Mouse (Mus musculus): ENCODE measurements at regions not wholly inside any gene's neighbourhood (a gene's known extent, or its start where the extent isn't known, plus 50 kb on each side); places are given as distances from the start of the nearest gene placed in this dataset.

DNA sequence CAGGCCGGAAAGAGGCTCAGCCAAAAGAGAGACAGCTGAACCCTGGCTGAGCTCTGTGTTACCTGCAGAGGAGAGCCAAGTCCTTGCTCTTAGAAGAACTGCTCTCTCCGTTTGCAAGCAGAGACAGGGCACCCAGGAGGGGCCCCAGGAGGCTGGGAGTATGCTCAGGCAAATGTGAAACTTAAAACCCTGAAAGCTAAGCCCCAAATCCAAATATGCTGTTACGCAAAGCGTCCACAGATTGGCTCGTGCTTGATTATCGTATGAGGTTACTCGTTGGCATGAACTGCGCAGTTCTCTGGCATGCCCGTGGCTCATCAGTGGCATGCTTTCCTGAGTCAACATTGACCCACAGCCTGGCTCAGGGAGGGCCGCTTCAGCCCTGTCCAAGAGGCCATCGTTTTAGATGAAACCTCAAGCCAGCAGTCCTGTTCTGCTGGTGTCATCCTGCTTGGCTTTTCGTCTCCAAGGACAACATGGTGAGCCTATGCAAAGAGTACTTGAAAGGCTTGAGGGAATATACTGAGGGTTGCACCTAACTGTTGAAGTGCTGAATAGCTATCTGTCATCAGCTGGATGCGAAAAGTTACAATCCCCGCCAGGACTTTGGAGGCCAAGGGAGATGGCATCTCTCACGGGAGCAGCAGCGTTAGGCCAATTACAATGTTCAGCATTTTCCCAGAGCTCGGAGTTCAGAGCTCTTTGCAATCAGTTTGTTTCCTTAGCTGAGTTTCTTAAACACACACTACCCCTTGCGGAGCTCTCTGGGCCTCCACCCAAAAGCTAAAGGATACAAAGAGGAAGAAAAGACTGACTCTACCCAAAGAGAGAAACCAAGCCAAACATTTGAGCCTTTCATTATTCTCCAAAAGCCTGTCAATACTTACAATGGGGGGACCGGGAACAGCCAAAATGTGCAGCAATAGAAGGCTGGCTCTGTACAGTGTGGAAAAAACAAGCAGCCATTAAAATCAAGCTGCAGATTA lies 120.8 kb upstream of the Smim15 start:
- H3K4me1 ChIP-seq, result peaks cover 11% of the 10 kb centered on the region
- H3K27me3 ChIP-seq, result no peaks in the 10 kb centered on the region
- H3K9me3 ChIP-seq, result no peaks in the 10 kb centered on the region
- H3K36me3 ChIP-seq, result no peaks in the 10 kb centered on the region
- H3K4me2 ChIP-seq, result 0 out of 2 replicates have a peak overlapping the region, but pooled peaks have one; percentile 3
- H3K9ac ChIP-seq, result no peak overlapping the region
- 0 out of 2 replicates have a peak overlapping the region, but pooled peaks have one; percentile 18 for H3K27ac ChIP-seq
- H3K4me3 ChIP-seq, result no peak overlapping the region
- WGBS, result 51% methylated on average over 19 of the region's 19 CpGs
- ATAC-seq (ENCODE audit: insufficient number of reproducible peaks, low FRiP score, low TSS enrichment, low read depth), result no peak

GRCm38 (mm10) chr13:107919403-107919802 lies 124.8 kb upstream of the Smim15 start:
- no peak overlapping the region for H3K9ac ChIP-seq
- no peak for ATAC-seq (ENCODE audit: insufficient number of reproducible peaks, low FRiP score, low TSS enrichment, low read depth)
- H3K4me2 ChIP-seq, result no peak overlapping the region
- 74% methylated on average over 3 of the region's 3 CpGs for WGBS
- H3K4me1 ChIP-seq, result peaks cover 11% of the 10 kb centered on the region
- no peak overlapping the region for H3K4me3 ChIP-seq
- H3K27ac ChIP-seq, result no peak overlapping the region
- H3K36me3 ChIP-seq, result no peaks in the 10 kb centered on the region
- H3K27me3 ChIP-seq, result no peaks in the 10 kb centered on the region
- H3K9me3 ChIP-seq, result no peaks in the 10 kb centered on the region

DNA sequence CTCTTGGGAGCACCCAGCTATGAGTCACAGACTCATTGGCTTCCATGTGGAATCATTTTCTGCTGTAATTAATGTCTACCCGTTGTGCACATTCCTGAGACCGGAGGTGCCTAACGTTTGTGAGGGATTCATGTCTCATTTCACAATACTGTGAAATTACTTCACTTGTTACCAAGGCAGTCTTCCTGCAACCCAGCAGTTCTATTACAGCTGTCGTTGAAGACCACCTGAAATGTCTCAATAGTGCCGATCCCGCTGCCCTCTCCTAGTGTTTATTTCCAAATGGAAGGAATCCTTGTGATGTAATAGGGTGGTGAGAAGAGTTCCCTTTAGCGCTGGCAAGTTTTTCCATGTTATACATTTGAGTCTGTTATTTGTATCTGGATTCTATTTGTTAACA lies 125.8 kb upstream of the Smim15 start:
- no peak for ATAC-seq (ENCODE audit: insufficient number of reproducible peaks, low FRiP score, low TSS enrichment, low read depth)
- Histone ChIP-seq H3K9ac (no peak overlapping the region), H3K27ac (no peak overlapping the region), H3K4me3 (no peak overlapping the region), H3K4me2 (no peak overlapping the region), H3K9me3 (no peaks in the 10 kb centered on the region), H3K4me1 (peaks cover 6% of the 10 kb centered on the region), H3K27me3 (no peaks in the 10 kb centered on the region), H3K36me3 (no peaks in the 10 kb centered on the region)
- 63% methylated on average over 7 of the region's 7 CpGs for WGBS

DNA sequence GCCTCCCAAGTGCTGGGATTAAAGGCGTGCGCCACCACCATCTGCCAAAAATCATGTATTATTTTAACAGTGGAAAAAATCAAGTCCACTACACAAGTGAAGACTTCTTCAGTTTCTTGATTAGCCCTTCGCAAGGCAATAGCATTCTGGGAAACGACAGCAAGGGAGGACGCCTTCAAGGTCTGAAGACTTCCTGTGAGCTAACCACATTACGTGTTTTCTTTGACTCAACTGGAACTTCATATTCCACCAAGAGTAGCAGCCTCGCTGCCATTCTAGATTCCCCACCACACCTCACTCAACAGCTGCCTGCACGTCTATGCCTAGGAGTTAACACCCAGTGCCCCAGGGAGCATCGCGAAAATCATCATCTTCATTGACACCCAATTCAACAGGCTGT lies 126.2 kb upstream of the Smim15 start:
- no peak overlapping the region for H3K27ac ChIP-seq
- H3K9me3 ChIP-seq, result no peaks in the 10 kb centered on the region
- no peak overlapping the region for H3K4me3 ChIP-seq
- peaks cover 2% of the 10 kb centered on the region for H3K4me1 ChIP-seq
- no peaks in the 10 kb centered on the region for H3K36me3 ChIP-seq
- 79% methylated on average over 10 of the region's 10 CpGs for WGBS
- H3K27me3 ChIP-seq, result no peaks in the 10 kb centered on the region
- no peak overlapping the region for H3K4me2 ChIP-seq
- no peak for ATAC-seq (ENCODE audit: insufficient number of reproducible peaks, low FRiP score, low TSS enrichment, low read depth)
- H3K9ac ChIP-seq, result no peak overlapping the region

DNA sequence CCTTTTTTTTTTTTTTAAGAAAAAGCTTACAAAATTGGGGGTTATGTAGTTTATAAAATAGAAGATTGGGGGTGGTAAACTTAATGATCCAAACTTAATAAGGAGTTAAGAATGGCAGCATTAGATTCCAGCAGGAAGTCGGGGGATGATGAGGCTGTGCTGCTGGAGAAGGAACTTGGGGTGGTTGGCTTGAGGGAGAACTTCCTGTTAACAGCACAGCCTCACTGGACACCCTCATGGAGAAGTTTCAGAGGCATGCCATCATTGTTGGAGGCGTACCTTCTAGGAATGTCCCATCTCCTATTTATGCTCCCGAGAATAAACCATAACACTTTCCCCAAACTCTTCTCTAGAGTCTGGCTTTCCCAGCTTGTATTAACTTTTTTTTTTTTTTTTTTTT lies 126.7 kb upstream of the Smim15 start:
- Histone ChIP-seq H3K4me3 (no peak overlapping the region), H3K9ac (no peak overlapping the region), H3K4me2 (no peak overlapping the region), H3K4me1 (no peaks in the 10 kb centered on the region), H3K27me3 (no peaks in the 10 kb centered on the region), H3K36me3 (no peaks in the 10 kb centered on the region), H3K9me3 (no peaks in the 10 kb centered on the region), H3K27ac (no peak overlapping the region)
- 85% methylated on average over 3 of the region's 3 CpGs for whole genome bisulfite sequencing
- ATAC-seq (ENCODE audit: insufficient number of reproducible peaks, low FRiP score, low TSS enrichment, low read depth), result no peak

DNA sequence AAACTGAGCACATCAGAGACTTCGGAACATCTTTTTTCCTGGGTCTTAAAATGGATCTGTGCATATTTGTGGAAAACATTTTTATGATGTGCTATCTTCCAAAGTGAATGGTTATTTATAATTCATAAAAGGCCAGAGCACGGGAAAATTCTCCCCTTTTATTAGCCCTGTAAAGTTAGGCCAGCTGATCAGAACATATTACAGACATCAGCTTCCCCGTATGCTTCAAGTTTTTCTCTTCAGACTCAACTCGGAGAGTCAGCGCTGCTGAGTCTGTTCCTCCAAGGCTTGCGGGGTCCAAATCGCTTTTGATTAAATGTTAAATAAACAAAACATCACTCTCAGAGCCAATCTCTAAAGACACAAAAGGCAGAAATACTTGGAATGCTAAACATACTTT lies 134.1 kb upstream of the Smim15 start:
- H3K27ac ChIP-seq, result no peak overlapping the region
- no peak overlapping the region for H3K4me3 ChIP-seq
- no peaks in the 10 kb centered on the region for H3K9me3 ChIP-seq
- 23% methylated on average over 7 of the region's 7 CpGs for WGBS
- no peak for ATAC-seq (ENCODE audit: insufficient number of reproducible peaks, low FRiP score, low TSS enrichment, low read depth)
- no peak overlapping the region for H3K9ac ChIP-seq
- H3K4me1 ChIP-seq, result peaks cover 15% of the 10 kb centered on the region
- H3K36me3 ChIP-seq, result no peaks in the 10 kb centered on the region
- peak overlapping the region; percentile 4; the same call in 1 of the 2 replicates for H3K4me2 ChIP-seq
- H3K27me3 ChIP-seq, result no peaks in the 10 kb centered on the region

DNA sequence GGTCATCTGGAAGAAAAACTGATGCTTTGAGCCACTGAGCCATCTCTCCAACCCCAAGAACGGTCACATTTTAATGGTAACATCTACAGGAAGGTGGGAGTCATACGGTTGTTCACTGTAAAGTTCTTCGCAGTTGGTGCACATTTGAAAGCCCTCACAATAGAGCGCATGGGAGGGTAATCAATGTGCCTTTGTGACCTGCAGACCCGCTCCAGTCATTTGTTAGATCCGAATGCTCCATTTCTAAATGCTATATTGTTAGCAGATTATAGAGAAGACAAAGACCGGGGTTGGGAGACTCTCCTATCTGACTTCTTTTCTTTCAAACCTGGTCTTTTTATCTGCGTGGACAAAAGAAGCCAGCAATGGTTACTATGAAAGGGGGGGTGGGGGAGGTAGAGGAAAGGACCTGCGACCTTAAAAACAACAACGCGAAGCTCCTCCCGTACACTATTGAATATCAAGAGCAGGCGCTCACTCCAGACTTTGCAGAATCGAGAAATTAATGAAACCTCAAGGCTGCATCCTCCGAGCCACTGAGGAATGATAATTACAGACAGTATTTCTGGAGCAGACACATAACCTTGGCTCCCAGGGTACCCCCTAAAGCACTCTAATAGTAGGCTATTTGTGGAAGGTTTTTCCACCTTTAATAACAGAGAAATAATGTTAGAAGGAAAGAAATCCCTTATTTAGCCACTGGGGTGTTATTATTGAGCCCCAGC lies 134.7 kb upstream of the Smim15 start:
- 60% methylated on average over 15 of the region's 15 CpGs for WGBS
- H3K27ac ChIP-seq, result 0 out of 2 replicates have a peak overlapping the region, but pooled peaks have one; percentile 18
- no peak for ATAC-seq (ENCODE audit: insufficient number of reproducible peaks, low FRiP score, low TSS enrichment, low read depth)
- H3K4me2 ChIP-seq, result peak overlapping the region; percentile 4; the same call in 1 of the 2 replicates
- H3K27me3 ChIP-seq, result no peaks in the 10 kb centered on the region
- H3K4me3 ChIP-seq, result no peak overlapping the region
- no peak overlapping the region for H3K9ac ChIP-seq
- H3K9me3 ChIP-seq, result no peaks in the 10 kb centered on the region
- H3K4me1 ChIP-seq, result peaks cover 15% of the 10 kb centered on the region
- H3K36me3 ChIP-seq, result no peaks in the 10 kb centered on the region

DNA sequence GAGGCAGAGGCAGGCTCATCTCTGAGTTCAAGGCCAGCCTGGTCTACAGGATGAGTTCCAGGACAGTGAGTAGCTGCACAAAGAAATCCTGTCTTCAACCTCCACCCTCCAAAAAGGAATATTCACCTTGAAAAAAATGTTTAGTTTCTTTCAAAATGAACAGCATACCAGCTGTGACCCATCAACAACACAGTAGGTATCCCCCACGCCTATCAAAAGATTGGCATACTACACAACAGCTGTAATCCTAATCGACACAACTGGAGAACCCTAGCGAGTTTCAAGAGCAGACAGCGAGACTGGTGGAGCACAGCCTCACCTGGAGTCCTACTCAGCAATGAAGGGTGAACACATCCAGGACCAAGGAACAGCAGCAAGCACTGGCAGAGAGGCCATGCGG lies 136.3 kb upstream of the Smim15 start:
- no peak overlapping the region for H3K4me3 ChIP-seq
- H3K4me1 ChIP-seq, result peaks cover 18% of the 10 kb centered on the region
- 90% methylated on average over 5 of the region's 5 CpGs for WGBS
- no peak overlapping the region for H3K9ac ChIP-seq
- no peak for ATAC-seq (ENCODE audit: insufficient number of reproducible peaks, low FRiP score, low TSS enrichment, low read depth)
- H3K4me2 ChIP-seq, result no peak overlapping the region
- no peaks in the 10 kb centered on the region for H3K9me3 ChIP-seq
- H3K27ac ChIP-seq, result no peak overlapping the region
- no peaks in the 10 kb centered on the region for H3K27me3 ChIP-seq
- no peaks in the 10 kb centered on the region for H3K36me3 ChIP-seq

- Histone ChIP-seq H3K4me2 (no peak overlapping the region), H3K27me3 (no peaks in the 10 kb centered on the region), H3K4me3 (no peak overlapping the region), H3K27ac (no peak overlapping the region), H3K4me1 (peaks cover 12% of the 10 kb centered on the region; the same call in 1 of the 2 replicates), H3K9ac (no peak overlapping the region), H3K9me3 (no peaks in the 10 kb centered on the region), H3K36me3 (no peaks in the 10 kb centered on the region)
- WGBS, result 83% methylated on average over 4 of the region's 4 CpGs
- no peak for ATAC-seq (ENCODE audit: insufficient number of reproducible peaks, low FRiP score, low TSS enrichment, low read depth)
Measured at GRCm38 (mm10) chr13:107904851-107905250, 139.4 kb upstream of the Smim15 start.

DNA sequence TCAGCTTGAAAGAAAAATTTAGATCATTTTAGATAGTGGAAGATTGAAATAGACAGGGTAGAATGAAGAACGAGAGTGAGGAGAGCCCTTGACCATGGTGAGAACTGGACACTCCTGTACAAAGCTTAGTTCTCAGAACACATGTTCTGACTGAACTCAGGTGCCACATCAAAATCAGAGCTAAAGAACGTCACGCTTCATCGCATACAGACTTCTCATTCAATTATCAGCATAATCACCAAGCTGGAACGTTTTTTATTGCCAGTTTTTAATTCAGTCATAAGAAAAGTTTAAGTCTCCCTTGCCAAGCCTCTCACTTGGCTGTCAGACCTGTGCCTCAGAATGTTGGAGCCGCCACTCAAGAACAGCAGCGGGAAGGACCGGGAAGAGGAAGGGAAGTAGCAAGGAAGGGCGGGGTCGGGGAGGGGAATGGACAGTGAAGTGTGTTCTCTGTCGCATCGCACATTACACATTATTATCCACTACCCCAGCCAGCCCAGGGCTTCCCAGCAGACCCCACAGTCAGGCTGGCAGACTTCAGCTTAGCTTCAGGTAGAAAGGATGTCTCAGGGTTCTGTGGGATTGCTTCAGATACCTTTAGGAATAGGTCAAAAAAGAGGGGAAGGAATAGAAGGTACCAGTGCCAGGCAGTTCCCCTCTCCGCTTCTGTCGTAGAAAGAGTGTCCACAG lies 140.1 kb upstream of the Smim15 start:
- Histone ChIP-seq H3K4me2 (no peak overlapping the region), H3K27me3 (no peaks in the 10 kb centered on the region), H3K4me3 (no peak overlapping the region), H3K9ac (no peak overlapping the region), H3K27ac (no peak overlapping the region), H3K36me3 (no peaks in the 10 kb centered on the region), H3K4me1 (peaks cover 8% of the 10 kb centered on the region; the same call in 1 of the 2 replicates), H3K9me3 (no peaks in the 10 kb centered on the region)
- WGBS, result 68% methylated on average over 14 of the region's 14 CpGs
- ATAC-seq (ENCODE audit: insufficient number of reproducible peaks, low FRiP score, low TSS enrichment, low read depth), result no peak

- no peak for ATAC-seq (ENCODE audit: insufficient number of reproducible peaks, low FRiP score, low TSS enrichment, low read depth)
- Histone ChIP-seq H3K27ac (no peak overlapping the region), H3K4me1 (peaks cover 6% of the 10 kb centered on the region; the same call in 1 of the 2 replicates), H3K4me3 (no peak overlapping the region), H3K36me3 (no peaks in the 10 kb centered on the region), H3K27me3 (no peaks in the 10 kb centered on the region), H3K9me3 (no peaks in the 10 kb centered on the region), H3K9ac (no peak overlapping the region), H3K4me2 (no peak overlapping the region)
- 38% methylated on average over 9 of the region's 9 CpGs for WGBS
Measured at GRCm38 (mm10) chr13:107903150-107903959, 140.9 kb upstream of the Smim15 start.

Measured in limb, embryonic 15.5 days (tissue).